Mouse (Mus musculus): ENCODE data around the gene Ppp1cc.
"Not testable (repeated sequence)": the region's sequence is repeated elsewhere in the genome, so short reads cannot be mapped to it uniquely, and the experiment has no call there.

The Ppp1cc gene

GRCm38 (mm10) chr5:122138856-122139255 is 19.2 kb upstream of the Ppp1cc start:
- no peak for DNase-seq

- DNase-seq, result not testable (repeated sequence)
Observed at GRCm38 (mm10) chr5:122139771-122140170, 18.3 kb upstream of the Ppp1cc start.

- DNase-seq, result no peak
Observed at GRCm38 (mm10) chr5:122140723-122141122, 17.4 kb upstream of the Ppp1cc start, which contains the start of gene Ccdc63. Ccdc63 (minus strand) TSS chr5:122140823.

- no peak for DNase-seq
Observed at GRCm38 (mm10) chr5:122142230-122142992, 15.7 kb upstream of the Ppp1cc start.

GRCm38 (mm10) chr5:122143543-122143942 is 14.5 kb upstream of the Ppp1cc start:
- DNase-seq, result peak; percentile 62

GRCm38 (mm10) chr5:122144825-122145224 is 13.3 kb upstream of the Ppp1cc start:
- DNase-seq, result no peak

- DNase-seq, result no peak
Observed at GRCm38 (mm10) chr5:122145381-122146055, 12.6 kb upstream of the Ppp1cc start.

GRCm38 (mm10) chr5:122146056-122146580 is 12.0 kb upstream of the Ppp1cc start:
- peak; percentile 48 for DNase-seq

- DNase-seq, result no peak
Observed at GRCm38 (mm10) chr5:122146609-122147008, 11.5 kb upstream of the Ppp1cc start.

GRCm38 (mm10) chr5:122148107-122148506 is 10.0 kb upstream of the Ppp1cc start:
- DNase-seq, result no peak

- DNase-seq, result no peak
Observed at GRCm38 (mm10) chr5:122149259-122149658, 8.8 kb upstream of the Ppp1cc start.

GRCm38 (mm10) chr5:122152508-122152907 is 5.6 kb upstream of the Ppp1cc start:
- not testable (repeated sequence) for DNase-seq

GRCm38 (mm10) chr5:122154006-122154405 is 4.1 kb upstream of the Ppp1cc start:
- DNase-seq, result no peak

- DNase-seq, result no peak
Observed at GRCm38 (mm10) chr5:122154782-122155181, 3.3 kb upstream of the Ppp1cc start.

GRCm38 (mm10) chr5:122155613-122156012 is 2.5 kb upstream of the Ppp1cc start:
- no peak for DNase-seq

- DNase-seq, result no peak
Observed at GRCm38 (mm10) chr5:122156486-122156885, 1.6 kb upstream of the Ppp1cc start.

GRCm38 (mm10) chr5:122158557-122159515 is 758 bp downstream of the Ppp1cc start:
- DNase-seq, result no peak

GRCm38 (mm10) chr5:122163194-122163593 is 5.1 kb downstream of the Ppp1cc start:
- no peak for DNase-seq

- DNase-seq, result no peak
Observed at GRCm38 (mm10) chr5:122164011-122164410, 5.9 kb downstream of the Ppp1cc start.

- DNase-seq, result no peak
Observed at GRCm38 (mm10) chr5:122165233-122165915, 7.3 kb downstream of the Ppp1cc start.

- no peak for DNase-seq
Observed at GRCm38 (mm10) chr5:122166636-122167161, 8.6 kb downstream of the Ppp1cc start.
